Mouse (Mus musculus) adrenal gland, adult 8-10 months (tissue): ENCODE measurements around the gene Tsen54. TPM values are rescaled to one million over a fixed set of nuclear protein-coding genes. Genes with fewer than 3 reads are reported as not detected.
A peak's percentile ranks its signal among the peaks of the same experiment; 100 is the strongest.
"Not testable (repeated sequence)": the region's sequence is repeated elsewhere in the genome, so short reads cannot be mapped to it uniquely, and the experiment has no call there.

Source experiments
- DNase-seq: peaks from one replicate; pipeline ENCODE4 v3.0.0; 2022
- total RNA-seq, 4 experiments: library from RNA; stranded (reverse); gene quantifications; 2 replicates each; pipeline ENCODE4 v1.2.4; 2022

Gene Tsen54
- total RNA-seq, 4 experiments from 2014 or later, result 20.0 to 32.2 (median 25.4) TPM

- DNase-seq, result no peak
These were observed 16.2 kb downstream of the Tsen54 start for GRCm38 (mm10) chr11:115830550-115831325.

DNA sequence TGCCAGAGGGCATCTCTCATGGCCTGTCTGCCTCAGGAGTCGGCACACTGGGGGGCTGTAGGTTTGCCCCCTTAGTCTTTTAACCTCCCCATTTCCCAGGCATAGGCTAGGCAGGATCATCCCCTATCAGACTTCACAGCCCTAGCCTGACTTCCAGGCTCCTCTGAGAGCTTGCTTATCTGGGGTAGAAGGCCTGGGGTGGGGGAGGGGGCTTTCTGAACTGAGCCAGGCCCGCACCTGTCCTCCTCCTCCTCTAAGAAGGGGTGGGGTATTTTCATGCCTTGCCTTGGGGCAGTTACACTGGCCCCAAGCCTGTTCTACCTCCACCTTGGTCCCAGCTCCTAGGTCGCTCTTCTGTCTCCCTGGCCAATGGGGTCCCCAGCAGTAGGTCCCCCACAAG, 17.0 kb downstream of the Tsen54 start:
- no peak for DNase-seq

DNA sequence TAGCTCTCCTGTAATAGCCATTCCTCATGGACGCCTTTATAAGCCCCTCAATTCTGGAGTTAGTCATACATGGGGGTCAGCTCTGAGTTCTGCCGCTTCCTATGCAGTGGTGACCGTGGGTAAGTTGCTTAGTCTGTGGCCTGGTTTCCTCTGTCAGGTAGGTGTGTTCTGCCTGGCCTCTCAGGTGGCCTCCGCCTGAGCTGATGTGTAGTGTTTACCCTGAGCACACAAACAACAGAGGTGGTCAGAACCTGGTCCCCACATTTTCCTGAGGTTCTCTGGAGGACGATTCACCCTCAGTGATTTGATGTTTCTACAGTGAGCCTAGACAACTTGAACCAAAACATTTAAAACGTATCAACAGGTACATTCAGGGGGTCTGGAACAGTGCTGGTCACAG, 17.5 kb downstream of the Tsen54 start:
- no peak for DNase-seq

DNA sequence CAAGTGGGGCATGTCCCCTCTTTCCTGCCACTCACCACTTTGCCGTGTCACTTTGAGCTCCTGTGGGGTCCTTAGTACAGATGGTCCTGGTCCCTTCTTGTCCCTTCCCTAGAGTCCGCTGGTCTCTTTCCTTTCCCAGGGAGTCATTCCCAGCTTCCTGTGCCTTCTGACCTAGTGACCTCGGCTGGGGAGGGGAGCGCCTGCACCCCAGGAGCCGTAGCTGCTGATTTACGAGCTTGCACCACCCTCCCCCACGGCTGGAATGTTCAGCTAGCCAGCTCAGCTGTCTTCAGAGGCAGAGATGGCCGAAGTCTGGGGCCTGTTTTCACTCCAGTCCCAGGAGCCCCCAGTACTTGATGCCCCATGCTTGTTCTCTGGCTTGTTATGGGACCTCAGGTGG, 18.0 kb downstream of the Tsen54 start:
- DNase-seq, result no peak

- no peak for DNase-seq
These were observed 18.5 kb downstream of the Tsen54 start for GRCm38 (mm10) chr11:115833021-115833513.

- DNase-seq, result no peak
These were observed 19.5 kb downstream of the Tsen54 start for GRCm38 (mm10) chr11:115834033-115834432.

GRCm38 (mm10) chr11:115836656-115837395, 22.3 kb downstream of the Tsen54 start:
- DNase-seq, result no peak

DNA sequence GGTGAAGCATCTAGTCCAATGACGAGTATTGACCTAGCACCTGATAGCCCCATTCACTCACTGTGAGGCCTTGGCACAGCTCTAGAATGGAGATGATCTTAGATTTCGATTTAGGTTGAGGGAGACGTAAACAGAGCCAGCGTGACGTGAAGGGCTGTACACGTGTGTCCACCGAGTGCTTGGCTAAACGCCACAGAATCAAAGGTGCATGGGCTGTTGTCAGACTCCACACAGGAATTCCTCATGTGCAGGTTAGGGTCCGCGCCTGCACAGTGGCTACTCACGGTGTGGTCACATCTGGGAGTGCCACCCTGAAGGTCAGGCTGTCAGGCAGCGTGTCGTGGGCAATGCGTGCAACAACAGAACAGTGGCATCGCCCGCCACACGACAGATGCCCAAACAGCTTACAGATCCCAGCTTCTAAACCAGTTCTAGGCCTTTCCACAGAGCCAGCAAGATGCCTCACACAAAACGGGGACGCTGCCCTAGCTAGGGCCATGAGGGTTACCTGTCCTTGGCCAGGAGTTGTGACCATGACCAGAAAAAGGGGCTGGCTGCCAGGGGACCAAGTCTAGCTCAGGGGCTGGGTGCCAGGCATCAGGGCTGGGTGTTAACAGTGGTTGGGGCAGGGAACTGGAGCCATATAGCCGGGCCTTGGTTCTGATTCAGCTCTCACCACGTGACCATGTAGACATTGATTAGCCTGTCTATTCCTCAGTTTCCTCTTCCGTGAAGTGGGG, 23.3 kb downstream of the Tsen54 start:
- DNase-seq, result no peak

DNA sequence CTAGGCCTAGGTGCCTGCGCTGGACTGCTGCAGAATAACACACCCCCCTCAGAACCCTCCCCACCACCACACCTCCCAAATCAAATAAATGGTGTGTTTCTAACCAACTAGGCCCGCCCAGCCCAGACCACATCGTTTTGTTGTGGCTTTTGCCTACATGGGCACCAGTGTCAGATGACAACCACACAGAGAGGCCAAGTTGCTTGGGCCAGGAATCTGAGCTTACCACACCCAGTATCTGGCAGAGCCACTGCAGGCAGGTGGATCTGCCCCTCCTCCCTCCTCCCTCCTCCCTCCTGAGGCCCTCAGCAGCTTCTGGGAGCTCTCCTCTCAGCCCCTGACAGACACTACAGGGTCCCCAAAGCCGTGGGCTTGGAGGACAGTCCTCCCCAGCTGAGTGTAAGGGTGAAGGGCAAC, 24.4 kb downstream of the Tsen54 start:
- DNase-seq, result no peak

GRCm38 (mm10) chr11:115839732-115840131, 25.2 kb downstream of the Tsen54 start:
- no peak for DNase-seq

- DNase-seq, result no peak
These were observed 26.5 kb downstream of the Tsen54 start for GRCm38 (mm10) chr11:115841044-115841443.

GRCm38 (mm10) chr11:115841961-115842550, 27.5 kb downstream of the Tsen54 start:
- DNase-seq, result no peak

- no peak for DNase-seq
These were observed 28.8 kb downstream of the Tsen54 start for GRCm38 (mm10) chr11:115843141-115843890.

GRCm38 (mm10) chr11:115843891-115844239, 29.3 kb downstream of the Tsen54 start:
- DNase-seq, result no peak

DNA sequence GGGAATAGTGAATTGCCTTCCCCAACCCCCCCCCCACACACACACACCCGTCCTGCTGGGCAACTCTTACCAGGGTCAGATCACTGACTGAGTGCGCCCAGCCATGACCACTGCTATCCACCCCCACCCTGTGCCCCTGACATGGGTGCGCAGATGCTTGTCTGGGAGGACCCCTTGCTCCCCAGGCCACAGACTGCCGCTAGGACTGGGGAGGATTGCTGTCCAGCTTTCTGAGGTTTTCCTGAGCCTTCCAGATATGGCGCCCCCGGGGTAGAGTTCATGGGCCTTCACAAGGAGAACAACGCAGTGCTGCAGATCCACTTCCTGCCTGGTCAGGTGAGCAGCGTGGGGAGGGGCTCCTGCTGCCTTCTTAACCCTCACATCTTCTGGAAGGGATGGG, 29.7 kb downstream of the Tsen54 start:
- DNase-seq, result no peak

- no peak for DNase-seq
These were observed 31.3 kb downstream of the Tsen54 start for GRCm38 (mm10) chr11:115845819-115846218.

DNA sequence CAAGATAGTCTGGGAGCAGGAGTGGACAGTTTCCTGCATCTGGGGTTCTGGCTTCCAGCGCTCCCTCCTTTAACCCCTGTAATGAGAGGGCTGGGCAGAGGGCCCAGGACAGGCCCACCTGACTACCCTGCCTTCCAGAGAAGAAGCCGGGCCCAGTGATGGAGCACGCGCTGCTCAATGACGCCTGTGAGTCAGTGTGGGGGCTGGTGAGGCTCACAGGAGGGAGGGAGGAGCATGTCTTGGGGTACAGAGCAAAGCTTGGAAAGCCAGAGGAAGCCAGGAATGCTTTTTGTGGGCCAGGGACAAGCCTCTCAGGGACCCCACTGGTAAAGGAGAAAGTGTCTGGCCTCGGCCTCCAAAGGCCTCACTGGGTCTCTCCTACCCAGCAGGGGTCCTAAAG, 40.1 kb downstream of the Tsen54 start:
- no peak for DNase-seq

- DNase-seq, result not testable (repeated sequence)
These were observed 42.6 kb downstream of the Tsen54 start for GRCm38 (mm10) chr11:115857146-115857545.

- DNase-seq, result no peak
These were observed 43.4 kb downstream of the Tsen54 start for GRCm38 (mm10) chr11:115857936-115858335.

DNA sequence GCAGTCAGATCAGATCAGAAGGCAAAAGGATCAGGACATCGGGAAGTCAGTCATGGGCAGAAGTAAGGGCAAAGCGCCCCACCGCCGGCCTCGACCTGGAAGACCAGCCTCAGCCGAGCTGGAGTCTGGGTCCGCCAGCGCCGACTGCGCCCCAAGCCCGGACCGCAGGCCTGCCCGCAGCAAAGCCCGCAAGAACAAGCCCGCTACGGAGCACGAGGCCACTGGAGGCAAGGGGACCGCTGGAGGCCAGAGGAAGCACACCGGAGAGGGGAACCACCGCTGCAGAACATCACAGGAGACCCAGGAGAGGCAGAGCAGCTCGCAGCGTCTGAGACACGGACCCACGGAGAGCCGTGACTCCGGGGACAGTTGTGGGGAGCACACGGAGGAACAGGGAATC, 43.8 kb downstream of the Tsen54 start, which contains the start of gene Myo15b:
TSS of gene Myo15b (plus strand) at position 53 of the 400 bp plus-strand sequence.
- no peak for DNase-seq

DNA sequence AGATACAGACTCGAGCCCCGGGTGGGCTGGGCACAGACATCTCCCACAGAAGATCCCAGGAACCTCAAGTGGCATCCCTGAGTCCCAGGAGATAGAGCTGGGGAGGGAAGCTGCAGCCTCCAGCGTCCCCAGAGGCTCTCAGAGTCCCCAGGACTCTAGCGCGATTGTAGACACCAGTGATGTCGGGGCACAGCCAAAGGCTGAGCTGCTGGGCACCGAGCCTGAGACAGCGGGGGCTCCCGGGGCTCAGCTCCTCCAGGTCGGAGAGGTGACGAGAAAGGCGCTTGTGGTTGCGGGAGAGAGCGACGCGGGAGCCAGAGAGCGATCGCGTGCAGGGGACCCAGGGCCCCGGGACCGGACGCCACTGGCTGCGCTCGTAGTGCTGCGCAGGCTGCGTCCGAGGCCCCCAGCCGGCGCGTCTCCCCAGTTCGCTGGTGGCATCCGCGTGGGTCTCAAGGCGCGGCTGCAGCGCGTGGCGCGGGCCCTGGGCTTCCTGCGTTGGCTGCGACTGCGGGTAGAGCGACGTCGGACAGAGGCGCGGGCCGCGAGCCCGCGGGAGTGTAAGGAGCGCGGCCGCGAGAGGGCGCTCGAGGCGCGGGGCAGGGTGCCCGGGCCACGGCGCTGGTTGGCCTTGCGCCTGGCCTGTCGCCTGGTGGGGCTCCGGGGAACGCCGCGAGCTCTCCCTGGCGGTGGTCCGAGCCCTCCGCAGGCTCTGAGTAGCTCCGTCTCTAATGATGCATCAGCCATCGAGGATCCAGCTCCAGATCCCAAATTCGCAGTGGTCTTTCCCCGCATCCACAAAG, 44.8 kb downstream of the Tsen54 start:
- DNase-seq, result peak; percentile 58
